Mouse (Mus musculus) kidney, adult 2 months (tissue): Measurements from ENCODE around the gene Pbx2.
"Not testable (repeated sequence)": the region's sequence is repeated elsewhere in the genome, so short reads cannot be mapped to it uniquely, and the experiment has no call there.

ENCODE experiments used
- CTCF ChIP-seq: fragments of 200-500 bp; conservative IDR thresholded peaks from 2 replicates; pipeline ENCODE4 v1.5.1; 2011; ENCODE audit warnings: low read depth, mild to moderate bottlenecking, control low read depth, low read length, moderate library complexity, mixed read lengths; ENCODE audit not compliant: insufficient read depth, insufficient read length
- POLR2A ChIP-seq: fragments of 200-500 bp; IDR thresholded peaks from one replicate; pipeline ENCODE4 v1.6.1; 2011; ENCODE audit warnings: low read depth, low read length, control low read depth

DNA sequence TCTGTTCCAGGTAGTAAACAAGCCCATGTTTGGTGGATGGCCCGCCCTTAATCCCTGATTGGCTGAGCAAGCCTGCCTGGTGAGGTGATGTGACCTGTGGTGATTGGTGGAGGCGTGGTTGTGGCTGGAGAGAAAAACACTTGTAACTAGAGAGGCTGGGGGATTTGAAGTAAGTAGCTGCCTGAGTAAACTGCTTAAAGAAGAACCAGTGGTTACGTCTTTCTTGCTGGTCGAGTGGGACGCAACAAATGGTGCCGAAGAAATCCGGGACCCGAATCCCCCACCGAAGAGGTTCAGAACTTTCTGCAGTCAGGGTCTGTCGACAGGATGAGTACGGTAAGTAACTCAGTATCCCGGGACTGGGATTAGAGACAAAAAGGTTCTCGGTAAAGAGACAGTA, 47.5 kb upstream of the Pbx2 start:
- not testable (repeated sequence) for TF ChIP-seq POLR2A, CTCF
